Mouse (Mus musculus) gastrocnemius, adult 2 months (tissue): ENCODE results near the gene Vmn1r103. TPM values are rescaled to one million over a fixed set of nuclear protein-coding genes. Genes with fewer than 3 reads are reported as not detected.
"Not testable (repeated sequence)": the region's sequence is repeated elsewhere in the genome, so short reads cannot be mapped to it uniquely, and the experiment has no call there.

Experiments used
- DNase-seq: peaks from one replicate; pipeline ENCODE4 v3.0.0; 2022
- H3K27ac ChIP-seq: fragments of 200-600 bp; 2 replicates; pipeline ENCODE4 v1.8.1; 2022; ENCODE audit warnings: mild to moderate bottlenecking
- H3K4me3 ChIP-seq: fragments of 200-600 bp; 2 replicates; pipeline ENCODE4 v1.8.1; 2022; ENCODE audit warnings: mild to moderate bottlenecking, moderate library complexity
- intact Hi-C: fragments of 180-260 bp; cut with DNase I; formaldehyde crosslinking; loops from one replicate; pipeline ENCODE4 v1.15.1; 2025
- long read RNA-seq, 2 experiments: library from polyadenylated mRNA; stranded (forward); transcript quantifications; one replicate each; pipeline ENCODE4 v2.0.0; 2021
- total RNA-seq, 2 experiments: library from RNA; stranded (reverse); gene quantifications; 2 replicates each; pipeline ENCODE4 v1.2.3; 2021

The Vmn1r103 gene
- total RNA-seq = not detected
- long read RNA-seq, experiment 1 = 0 reads
- long read RNA-seq, experiment 2 = 0 reads

DNA sequence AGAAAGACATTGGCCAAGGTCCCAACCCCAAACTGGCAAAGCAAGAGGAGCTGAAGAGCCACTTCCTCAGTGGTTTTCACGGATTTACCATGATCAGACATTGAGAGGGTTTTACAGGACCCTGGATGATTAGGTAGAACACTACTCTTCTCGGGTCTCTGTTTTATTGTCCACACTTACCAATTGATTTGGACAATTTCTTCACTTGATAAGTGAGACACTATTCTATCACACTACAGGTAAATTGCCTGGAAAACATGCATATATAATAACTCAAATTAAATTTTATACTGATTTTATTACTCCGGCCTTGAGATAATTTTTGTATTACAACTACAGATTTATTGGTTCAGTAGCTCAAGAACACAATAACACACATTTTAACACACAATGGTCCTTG is at the start of gene Vmn1r103:
Gene Vmn1r103, minus strand, starts transcription at position 101 of the 400 bp plus-strand sequence.
- DNase-seq, H3K27ac ChIP-seq, intact Hi-C loops, H3K4me3 ChIP-seq: not testable (repeated sequence)

GRCm38 (mm10) chr7:20545657-20546056 is 35.3 kb upstream of the Vmn1r103 start, which contains the start of gene Gm5726:
Gene Gm5726 (minus strand): TSS chr7:20545757.
- intact Hi-C loops, DNase-seq, H3K4me3 ChIP-seq, H3K27ac ChIP-seq: not testable (repeated sequence)

DNA sequence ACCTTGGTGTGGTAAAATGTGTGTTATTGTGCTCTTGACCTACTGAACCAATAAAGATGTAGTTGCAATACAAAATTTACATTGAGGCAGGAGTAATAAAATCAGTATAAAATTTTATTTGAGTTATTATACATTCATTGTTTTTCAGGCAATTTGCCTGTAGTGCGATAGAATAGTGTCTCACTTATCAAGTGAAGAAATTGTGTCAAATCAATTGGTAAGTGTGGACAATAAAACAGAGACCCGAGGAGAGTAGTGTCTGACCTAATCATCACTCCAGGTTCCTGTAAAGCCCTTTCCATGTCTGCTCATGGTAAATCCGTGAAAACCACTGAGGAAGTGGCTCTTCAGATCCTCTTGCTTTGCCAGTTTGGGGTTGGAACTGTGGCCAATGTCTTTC is 23.2 kb upstream of the Vmn1r103 start, which contains the start of gene Vmn1r104:
Gene Vmn1r104, plus strand, starts transcription at position 301 of the 400 bp plus-strand sequence.
- H3K27ac ChIP-seq, H3K4me3 ChIP-seq, intact Hi-C loops, DNase-seq: not testable (repeated sequence)

DNA sequence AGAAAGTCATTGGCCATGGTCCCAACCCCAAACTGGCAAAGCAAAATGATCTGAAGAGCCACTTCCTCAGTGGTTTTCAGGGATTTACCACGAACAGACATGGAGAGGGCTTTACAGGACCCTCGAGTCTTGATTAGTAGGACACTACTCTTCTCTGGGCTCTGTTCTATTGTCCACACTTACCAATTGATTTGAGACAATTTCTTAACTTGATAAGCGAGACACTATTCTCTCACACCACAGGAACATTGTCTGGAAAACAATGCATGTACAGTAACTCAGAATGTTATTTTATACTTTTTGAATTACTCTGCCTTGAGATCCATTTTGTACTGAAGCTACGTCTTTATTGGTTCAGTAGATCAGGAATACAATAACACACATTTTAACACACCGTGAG is 35.5 kb downstream of the Vmn1r103 start, which contains the start of gene Gm10670:
Gene Gm10670, minus strand, starts transcription at position 101 of the 400 bp plus-strand sequence.
- intact Hi-C loops, DNase-seq, H3K4me3 ChIP-seq, H3K27ac ChIP-seq: not testable (repeated sequence)

Other genes starting within 250 kb of the Vmn1r103 start
- not detected for gene Gm5890, start 247.7 kb downstream of the Vmn1r103 start, total RNA-seq
- gene Gm4133, start 176.5 kb downstream of the Vmn1r103 start, total RNA-seq = not detected
- gene Gm5728, start 135.1 kb downstream of the Vmn1r103 start, total RNA-seq = not detected
- not detected for gene Vmn1r100, start 92.6 kb downstream of the Vmn1r103 start, total RNA-seq
- not detected for gene Vmn1r101, start 67.9 kb downstream of the Vmn1r103 start, total RNA-seq
- gene Gm10670, start 35.6 kb downstream of the Vmn1r103 start, total RNA-seq = not detected
- gene Vmn1r104, start 23.3 kb upstream of the Vmn1r103 start, total RNA-seq = not detected
- gene Gm5726, start 35.2 kb upstream of the Vmn1r103 start, total RNA-seq = not detected
- not detected for gene Gm4141, start 65.7 kb upstream of the Vmn1r103 start, total RNA-seq
- not detected for gene Gm4513, start 88.5 kb upstream of the Vmn1r103 start, total RNA-seq
- not detected for gene Vmn1r107, start 158.4 kb upstream of the Vmn1r103 start, total RNA-seq
- gene Vmn1r111, start 192.7 kb upstream of the Vmn1r103 start, total RNA-seq = not detected
- gene Gm10668, start 220.1 kb upstream of the Vmn1r103 start, total RNA-seq = not detected